Mouse (Mus musculus) stomach, embryonic 14.5 days (tissue): Measurements from ENCODE around the gene Dbr1. TPM values are rescaled to one million over a fixed set of nuclear protein-coding genes. Genes with fewer than 3 reads are reported as not detected.

ENCODE experiments used
- polyA plus RNA-seq: library from polyadenylated mRNA; unstranded; fragments of >200 nt; fragmentation: Nextera tagmentation; extraction: Ambion mirVana; gene quantifications from 2 replicates; pipeline ENCODE4 v1.2.1, GENCODE M21; 2014

Dbr1 gene
- polyA plus RNA-seq, 1 experiment from 2014 or later: 26.1 TPM

Other genes starting within 250 kb of the Dbr1 start
- 0.29 and 0.58 TPM in 2 replicates for gene Esyt3, start 217.2 kb upstream of the Dbr1 start, polyA plus RNA-seq
- gene Mras, start 138.4 kb upstream of the Dbr1 start, polyA plus RNA-seq: 8.3 and 11.8 TPM in 2 replicates
- gene Nme9, start 124.3 kb upstream of the Dbr1 start, polyA plus RNA-seq: not detected in 2 replicates
- gene Armc8, start 6.9 kb upstream of the Dbr1 start, polyA plus RNA-seq: 32.3 and 32.4 TPM in 2 replicates
- gene A4gnt, start 36.7 kb downstream of the Dbr1 start, polyA plus RNA-seq: 0.12 and 0.21 TPM in 2 replicates
- gene Dzip1l, start 53.7 kb downstream of the Dbr1 start, polyA plus RNA-seq: 18.2 and 19.8 TPM in 2 replicates
- gene Cldn18, start 141.5 kb downstream of the Dbr1 start, polyA plus RNA-seq: 248 and 262 TPM in 2 replicates